Mouse (Mus musculus): ENCODE results near the gene Hal.
"Not testable (repeated sequence)": the region's sequence is repeated elsewhere in the genome, so short reads cannot be mapped to it uniquely, and the experiment has no call there.

Gene Hal

DNA sequence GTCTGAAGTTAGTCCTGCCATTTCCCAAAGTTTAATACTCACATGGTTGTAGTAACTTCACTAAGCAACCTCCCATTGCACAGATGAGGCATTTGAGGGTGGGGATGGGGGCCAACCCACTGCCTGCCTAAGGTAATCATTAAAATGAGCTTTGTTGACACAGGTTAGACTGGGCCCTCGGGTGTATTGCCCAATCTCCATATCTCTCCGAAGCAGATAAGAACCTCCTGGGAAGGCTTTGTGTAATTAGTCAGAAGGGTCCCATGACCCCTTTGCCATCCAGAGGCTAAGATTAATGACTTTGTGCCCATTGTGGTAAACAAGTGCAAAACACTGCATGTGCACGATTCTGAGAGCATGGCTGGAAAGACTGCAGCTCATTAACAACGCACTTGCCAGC is 29.2 kb downstream of the Hal start:
- no peak for DNase-seq

DNA sequence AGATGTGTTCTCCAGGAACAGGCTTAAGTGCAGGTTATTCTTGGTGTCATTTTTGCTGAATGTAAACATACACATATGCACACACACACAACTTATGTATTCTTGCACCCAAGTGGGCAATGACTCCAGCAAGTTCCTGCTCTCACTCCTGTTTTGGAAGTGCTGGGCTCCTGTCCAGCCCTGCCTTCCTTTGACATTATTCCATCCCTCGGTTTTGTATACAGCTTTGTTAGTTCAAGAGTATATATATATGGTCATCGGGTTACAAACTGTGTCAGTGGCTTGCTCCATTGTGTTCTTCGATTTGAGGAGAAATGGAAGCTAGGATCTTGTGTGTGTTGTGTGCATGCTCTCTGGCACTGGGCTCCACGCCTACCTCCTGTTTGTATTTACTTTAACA is 29.6 kb downstream of the Hal start:
- no peak for DNase-seq

DNA sequence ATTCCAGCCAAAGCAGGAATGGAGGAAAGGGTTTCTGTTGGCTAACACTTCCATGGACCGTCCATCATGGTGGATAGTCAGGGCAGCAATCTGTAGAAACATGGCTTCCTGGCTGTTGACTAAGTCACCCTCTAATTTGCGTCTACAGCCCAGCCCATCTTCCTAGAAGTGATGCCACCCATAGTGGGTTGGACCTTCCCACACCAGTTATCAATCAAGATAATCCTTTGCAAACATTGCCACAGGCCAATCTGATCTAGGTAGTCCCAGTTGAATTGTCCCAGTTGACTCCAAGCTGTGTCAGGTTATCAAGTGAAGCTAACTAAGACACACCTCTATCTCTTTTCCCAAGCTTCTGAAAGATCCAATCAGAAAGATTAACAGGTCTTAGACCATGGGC is 30.1 kb downstream of the Hal start:
- no peak for DNase-seq

- DNase-seq, result no peak
Measured at GRCm38 (mm10) chr10:93519159-93519558, 30.6 kb downstream of the Hal start.

- no peak for DNase-seq
Measured at GRCm38 (mm10) chr10:93519756-93520155, 31.2 kb downstream of the Hal start.

- no peak for DNase-seq
Measured at GRCm38 (mm10) chr10:93520994-93521393, 32.4 kb downstream of the Hal start.

DNA sequence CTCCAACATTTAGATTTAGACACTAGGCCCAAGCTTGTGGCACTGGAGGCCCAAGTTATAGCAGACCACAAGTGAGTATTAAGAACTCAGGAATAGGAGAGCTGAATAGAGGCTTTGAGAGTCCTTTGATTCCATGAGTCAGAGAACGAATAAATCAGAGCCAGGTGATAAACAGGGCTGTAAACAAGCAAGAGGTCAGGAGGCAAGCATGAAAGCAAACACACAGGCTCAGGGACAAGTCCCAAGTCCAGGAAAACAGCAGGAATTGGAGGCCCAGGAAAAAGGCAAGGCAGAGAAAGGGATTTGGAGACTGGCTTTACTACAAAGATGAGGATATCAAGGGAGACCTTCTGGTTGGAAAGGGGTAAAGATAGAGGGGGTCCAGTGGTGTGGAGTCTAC is 36.8 kb downstream of the Hal start:
- DNase-seq, result no peak

GRCm38 (mm10) chr10:93538287-93538686 is 49.7 kb downstream of the Hal start:
- no peak for DNase-seq

DNA sequence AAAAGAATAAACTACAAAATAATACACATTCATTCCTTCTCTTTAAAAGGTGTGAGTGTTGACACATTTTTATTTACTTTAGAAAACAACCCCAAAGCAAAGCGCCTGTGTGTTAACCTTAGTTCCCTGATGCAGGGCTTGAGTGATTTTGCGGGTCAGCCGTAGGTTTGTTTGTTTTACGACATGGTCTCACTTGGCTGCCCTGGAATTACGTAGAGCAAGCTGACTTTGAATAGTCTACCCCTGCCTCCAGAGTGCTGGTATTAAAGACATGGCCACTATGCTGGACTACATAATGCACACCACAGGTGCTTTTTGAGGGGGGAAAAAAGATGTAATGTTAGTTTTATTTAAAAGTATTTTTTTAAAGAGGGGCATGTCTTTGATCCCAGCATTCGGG is 50.2 kb downstream of the Hal start:
- DNase-seq, result no peak

- peak; percentile 90 for DNase-seq
Measured at GRCm38 (mm10) chr10:93539775-93540430, 51.3 kb downstream of the Hal start, which contains the start of gene Amdhd1. Amdhd1 (minus strand) TSS chr10:93540033.

GRCm38 (mm10) chr10:93540431-93541210 is 52.1 kb downstream of the Hal start, which contains the start of gene Ccdc38:
Ccdc38 (plus strand) TSS chr10:93540632.
- peak; percentile 24 for DNase-seq

GRCm38 (mm10) chr10:93541585-93541984 is 53.0 kb downstream of the Hal start:
- DNase-seq, result no peak

DNA sequence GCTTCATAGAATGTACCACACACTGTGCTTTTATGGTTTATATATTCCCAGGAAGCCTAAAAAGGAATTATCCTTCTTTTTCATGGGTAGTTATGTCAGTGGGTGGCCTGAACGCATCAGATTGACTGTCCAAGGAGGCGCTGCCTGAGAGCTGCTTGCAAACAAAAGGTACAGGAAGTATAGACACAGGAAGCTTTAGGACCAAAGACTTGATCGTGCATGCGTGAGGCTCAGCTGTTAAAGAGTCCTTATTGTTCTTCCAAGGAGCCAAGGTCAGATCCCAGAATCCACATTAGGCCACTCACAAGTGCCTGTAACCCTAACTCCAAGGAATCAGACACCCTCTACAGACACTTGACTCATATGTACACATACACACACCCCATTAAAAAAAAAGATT is 53.8 kb downstream of the Hal start:
- peak; percentile 16 for DNase-seq

GRCm38 (mm10) chr10:93543176-93543575 is 54.6 kb downstream of the Hal start:
- DNase-seq, result no peak

GRCm38 (mm10) chr10:93544172-93544571 is 55.6 kb downstream of the Hal start:
- DNase-seq, result no peak

DNA sequence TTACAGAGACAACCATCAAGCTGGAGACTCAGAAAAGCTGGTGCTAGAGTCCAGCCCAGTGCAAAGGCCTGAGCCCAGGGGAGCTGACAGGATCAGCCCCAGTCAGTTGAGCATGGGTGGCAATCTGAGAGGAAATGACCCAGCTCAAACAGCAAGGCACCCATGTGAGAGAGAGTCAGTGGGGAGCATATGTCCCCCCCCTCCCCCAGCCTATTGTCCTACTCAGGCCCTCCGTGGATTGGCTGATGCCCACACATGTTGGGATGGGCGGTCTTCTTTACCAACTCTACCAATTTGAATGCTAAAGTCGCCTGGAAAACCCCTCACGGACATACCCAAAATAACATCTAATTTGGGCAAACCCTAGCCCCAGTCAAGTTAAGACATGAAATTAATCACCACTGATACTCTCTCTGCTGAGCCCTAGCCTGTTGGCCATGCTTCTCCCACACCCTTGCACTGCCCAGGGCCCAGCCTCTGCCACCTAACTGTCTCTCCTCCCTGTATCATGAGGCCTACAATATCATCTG is 59.2 kb downstream of the Hal start:
- DNase-seq, result no peak

DNA sequence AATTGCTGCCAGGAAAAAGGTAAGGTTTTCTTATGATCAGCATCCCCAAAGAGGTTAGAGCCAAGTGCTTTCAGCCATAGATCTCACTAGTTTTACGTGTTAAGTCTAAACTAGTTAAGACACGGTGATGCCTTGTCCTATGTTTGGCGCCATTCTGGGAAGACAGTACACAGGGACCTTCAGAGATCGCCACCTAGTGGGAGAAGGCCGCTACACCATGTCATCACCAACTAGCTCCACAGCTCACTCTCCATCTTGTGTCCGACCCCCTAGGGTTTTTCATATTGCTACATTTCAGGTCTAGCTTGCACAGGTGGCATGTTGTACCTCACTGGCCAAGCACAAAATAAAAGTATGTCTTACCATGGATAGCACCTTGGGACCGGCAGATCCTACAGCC is 60.4 kb downstream of the Hal start:
- peak; percentile 85 for DNase-seq

DNA sequence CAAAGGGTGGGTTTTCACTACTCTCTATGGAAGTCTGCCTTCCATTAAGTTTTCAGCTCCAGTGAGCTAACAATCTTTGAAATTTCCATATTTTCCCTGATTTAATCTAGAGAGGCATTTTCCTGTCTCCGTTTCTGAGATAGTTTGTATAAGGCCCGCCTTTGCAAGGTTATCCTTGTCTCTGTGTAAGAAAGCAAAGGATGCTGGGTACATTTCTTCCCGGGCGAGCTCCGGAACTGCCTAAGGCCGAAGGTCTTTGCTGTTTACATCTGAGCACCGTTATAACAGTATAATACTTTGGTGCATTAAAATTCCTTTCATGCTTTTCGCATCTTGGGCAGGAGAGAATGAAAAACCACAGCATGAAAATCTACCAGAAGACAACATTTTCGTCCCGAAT is 61.3 kb downstream of the Hal start:
- DNase-seq, result no peak

DNA sequence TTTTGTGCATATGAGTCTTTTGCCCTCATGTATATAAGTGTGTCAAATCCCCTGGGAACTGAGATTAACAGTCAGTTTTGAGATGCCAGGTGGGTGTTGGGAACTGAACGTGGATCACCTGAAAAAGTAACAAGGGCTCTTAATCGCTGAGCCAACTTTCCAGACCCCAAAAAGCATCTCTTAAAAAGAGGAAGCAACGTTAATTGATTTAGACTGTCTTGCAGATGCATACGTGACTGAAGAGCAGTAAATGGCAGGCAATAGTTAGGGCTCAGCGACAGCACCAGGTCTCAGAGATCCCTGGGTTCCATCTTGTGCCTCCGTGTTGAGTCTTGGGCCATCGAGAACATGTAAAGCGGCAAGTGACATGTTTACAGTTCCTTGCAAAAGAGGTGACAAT is 64.0 kb downstream of the Hal start:
- DNase-seq, result no peak

- not testable (repeated sequence) for DNase-seq
Measured at GRCm38 (mm10) chr10:93557971-93558370, 69.4 kb downstream of the Hal start.

GRCm38 (mm10) chr10:93559786-93560185 is 71.2 kb downstream of the Hal start:
- no peak for DNase-seq

DNA sequence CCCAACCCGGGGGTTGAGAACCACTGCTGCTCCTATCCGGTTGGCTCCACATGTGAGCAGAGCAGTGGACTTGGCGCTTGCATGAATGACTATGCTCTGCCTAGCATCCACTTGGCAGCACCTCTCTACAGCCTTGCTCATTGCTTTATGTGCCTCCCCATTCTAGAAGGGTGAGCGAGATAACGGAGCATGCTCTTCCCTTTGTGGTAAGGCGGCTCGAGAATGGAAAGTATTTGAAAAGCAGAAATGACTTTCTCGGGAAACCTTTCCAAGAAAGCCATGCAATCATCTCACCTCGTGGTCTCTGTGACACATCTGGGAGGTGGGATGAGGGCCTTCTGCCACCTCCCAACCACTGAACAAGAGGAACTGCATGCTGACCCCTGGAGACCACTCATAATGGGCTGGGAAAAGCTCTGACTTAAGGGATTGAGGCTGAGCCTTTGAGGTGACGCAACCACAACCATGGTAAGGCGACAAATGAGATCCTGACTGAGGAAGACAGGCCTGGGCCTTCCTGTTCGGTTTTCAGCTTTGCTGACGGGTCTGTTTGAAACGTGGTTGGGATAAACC is 76.0 kb downstream of the Hal start:
- no peak for DNase-seq

GRCm38 (mm10) chr10:93567066-93567465 is 78.5 kb downstream of the Hal start:
- no peak for DNase-seq

Data from thymus, postnatal 14 days (tissue).